Mouse (Mus musculus): Measurements from ENCODE around the gene Zranb1. TPM values are rescaled to one million over a fixed set of nuclear protein-coding genes. Genes with fewer than 3 reads are reported as not detected.

The Zranb1 gene
- polyA plus RNA-seq, 1 experiment from 2014 or later = 12.7 TPM

DNA sequence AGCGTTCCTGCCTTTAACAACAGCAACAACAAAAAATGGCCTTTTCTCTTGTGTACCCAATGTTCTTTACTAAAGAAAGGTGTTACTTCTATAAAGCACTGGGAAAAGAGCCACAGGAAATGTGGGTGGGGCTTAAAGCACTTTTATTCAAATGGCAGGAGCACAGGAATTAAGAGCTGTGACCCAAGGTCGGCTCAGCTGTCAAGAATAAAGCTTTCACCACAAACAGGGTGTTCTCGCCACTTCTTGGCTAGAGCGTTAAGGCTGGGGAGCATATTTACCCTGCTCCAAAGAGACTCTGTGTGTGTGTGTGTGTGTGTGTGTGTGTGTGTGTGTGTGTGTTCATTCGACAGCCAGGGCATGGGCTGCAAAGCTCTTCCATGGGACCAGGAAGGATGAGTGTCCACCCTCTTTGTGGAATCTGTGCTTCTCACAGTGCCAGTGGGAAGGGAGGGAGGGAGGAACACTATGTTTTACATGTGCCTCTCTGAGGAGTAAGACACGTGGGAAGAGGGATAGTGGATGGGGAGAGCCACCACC lies 88.6 kb downstream of the Zranb1 start:
- Histone ChIP-seq H3K36me3 (no peaks in the 10 kb centered on the region), H3K9ac (no peak overlapping the region), H3K4me2 (no peak overlapping the region), H3K27me3 (replicated peaks) (no peaks in the 10 kb centered on the region), H3K27ac (peak overlapping the region; percentile 31; the same call in 1 of the 2 replicates), H3K4me1 (peaks cover 44% of the 10 kb centered on the region), H3K9me3 (no peaks in the 10 kb centered on the region), H3K4me3 (replicated peaks) (no peak overlapping the region)
- 33% methylated on average over 6 of the region's 6 CpGs for WGBS
- ATAC-seq (ENCODE audit: insufficient read depth, low FRiP score, low read depth) = no peak

DNA sequence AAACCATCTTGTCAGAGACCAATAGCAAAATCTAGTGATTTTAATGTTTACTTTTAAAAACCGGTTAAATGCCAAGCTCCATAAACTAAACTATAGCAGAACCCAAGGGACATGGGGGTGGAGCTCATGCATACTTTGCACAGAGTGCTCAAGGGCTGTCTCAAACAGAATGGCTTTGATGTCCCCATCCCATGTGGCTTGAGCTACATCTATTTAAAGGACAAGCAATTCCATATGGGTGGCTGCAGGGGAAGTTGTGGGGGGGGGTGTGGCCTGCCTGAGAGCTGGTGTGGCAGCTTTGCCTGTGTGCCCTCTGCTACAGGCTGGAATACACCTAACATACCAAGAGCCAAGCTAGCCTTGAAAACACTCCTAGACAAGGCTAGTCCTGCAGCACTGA lies 93.8 kb downstream of the Zranb1 start:
- Histone ChIP-seq H3K9me3 (no peaks in the 10 kb centered on the region), H3K27ac (peak overlapping the region; percentile 48; the same call in 1 of the 2 replicates), H3K36me3 (no peaks in the 10 kb centered on the region), H3K4me3 (replicated peaks) (no peak overlapping the region), H3K4me2 (no peak overlapping the region), H3K27me3 (replicated peaks) (no peaks in the 10 kb centered on the region), H3K9ac (no peak overlapping the region), H3K4me1 (peaks cover 52% of the 10 kb centered on the region)
- no peak for ATAC-seq (ENCODE audit: insufficient read depth, low FRiP score, low read depth)
- 10% methylated on average over 1 of the region's 1 CpGs for WGBS

DNA sequence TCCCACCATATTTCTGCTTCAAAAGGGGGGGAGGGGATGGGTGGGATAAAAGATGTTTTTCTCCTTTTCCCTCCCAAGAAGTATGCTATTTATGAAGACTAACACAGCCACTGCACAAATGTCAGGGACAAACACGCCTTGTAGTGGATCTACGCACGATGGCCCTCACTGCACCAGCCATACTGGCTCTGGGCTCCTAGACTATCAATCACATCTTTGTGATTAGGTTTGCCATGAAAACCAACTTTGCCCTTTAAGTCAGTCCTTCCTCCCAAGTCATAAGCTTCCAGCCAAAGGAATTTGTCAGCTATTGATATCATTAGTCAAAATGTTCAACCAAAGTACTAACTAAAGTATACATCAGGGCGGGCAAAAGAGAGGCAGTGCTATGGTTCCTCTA lies 97.0 kb downstream of the Zranb1 start:
- Histone ChIP-seq H3K36me3 (no peaks in the 10 kb centered on the region), H3K4me3 (replicated peaks) (no peak overlapping the region), H3K9ac (no peak overlapping the region), H3K27ac (no peak overlapping the region), H3K4me1 (peaks cover 43% of the 10 kb centered on the region), H3K27me3 (replicated peaks) (no peaks in the 10 kb centered on the region), H3K9me3 (no peaks in the 10 kb centered on the region), H3K4me2 (no peak overlapping the region)
- 83% methylated on average over 4 of the region's 4 CpGs for WGBS
- no peak for ATAC-seq (ENCODE audit: insufficient read depth, low FRiP score, low read depth)

DNA sequence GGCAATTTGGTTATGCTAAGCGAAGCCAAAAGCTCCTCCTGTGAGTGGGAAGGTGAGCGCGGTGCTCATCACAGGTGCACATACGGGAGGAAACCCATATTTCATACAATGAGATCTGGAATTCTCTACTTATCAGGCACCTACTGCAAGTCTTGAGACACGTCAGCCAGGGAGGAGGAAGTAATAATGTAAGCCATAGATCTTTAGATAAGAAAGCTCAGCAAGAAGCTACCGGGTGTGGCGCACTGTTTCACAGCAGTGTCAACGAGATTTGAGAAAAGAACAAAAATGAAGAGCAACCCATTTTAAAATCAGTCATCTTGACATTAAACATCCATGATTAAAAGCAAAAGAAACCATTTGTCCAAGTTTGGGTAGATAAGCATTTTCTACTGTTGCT lies 98.1 kb downstream of the Zranb1 start:
- Histone ChIP-seq H3K4me2 (no peak overlapping the region), H3K36me3 (no peaks in the 10 kb centered on the region), H3K9ac (no peak overlapping the region), H3K9me3 (no peaks in the 10 kb centered on the region), H3K4me1 (peaks cover 53% of the 10 kb centered on the region), H3K27me3 (replicated peaks) (no peaks in the 10 kb centered on the region), H3K27ac (no peak overlapping the region), H3K4me3 (replicated peaks) (no peak overlapping the region)
- 77% methylated on average over 8 of the region's 8 CpGs for WGBS
- no peak for ATAC-seq (ENCODE audit: insufficient read depth, low FRiP score, low read depth)

DNA sequence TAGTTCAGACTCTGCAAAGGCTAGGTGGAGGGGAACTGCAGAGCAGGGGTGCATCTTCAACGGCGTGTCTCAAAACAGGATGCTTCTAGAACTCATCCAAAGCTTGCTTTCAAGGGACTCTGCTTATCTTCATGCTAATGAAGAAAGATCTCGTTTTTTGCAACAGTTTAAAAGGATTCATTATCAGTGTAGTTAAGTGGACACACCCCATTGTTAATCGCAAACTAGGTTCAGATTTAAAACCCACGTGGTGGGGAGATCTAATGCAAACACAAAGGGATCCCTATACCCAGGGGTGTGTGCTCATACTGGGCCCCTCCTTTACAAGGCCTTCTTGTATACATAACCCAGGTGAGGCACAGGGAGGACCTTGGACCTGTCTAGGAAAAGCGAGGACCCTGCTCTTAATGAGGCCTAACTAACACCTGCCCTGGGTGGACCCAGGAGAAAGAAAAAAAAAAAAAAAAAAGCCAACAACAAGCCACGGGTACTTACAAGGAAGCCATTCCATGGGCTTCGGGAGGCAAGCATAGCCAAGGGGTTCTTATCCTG lies 98.6 kb downstream of the Zranb1 start:
- Histone ChIP-seq H3K27ac (peak overlapping the region; percentile 61; the same call in 1 of the 2 replicates), H3K36me3 (no peaks in the 10 kb centered on the region), H3K9ac (no peak overlapping the region), H3K27me3 (replicated peaks) (no peaks in the 10 kb centered on the region), H3K4me1 (peaks cover 58% of the 10 kb centered on the region), H3K4me2 (peak overlapping the region; percentile 5; the same call in 1 of the 2 replicates), H3K4me3 (replicated peaks) (no peak overlapping the region), H3K9me3 (no peaks in the 10 kb centered on the region)
- 59% methylated on average over 8 of the region's 8 CpGs for WGBS
- ATAC-seq (ENCODE audit: insufficient read depth, low FRiP score, low read depth) = peak; percentile 85

DNA sequence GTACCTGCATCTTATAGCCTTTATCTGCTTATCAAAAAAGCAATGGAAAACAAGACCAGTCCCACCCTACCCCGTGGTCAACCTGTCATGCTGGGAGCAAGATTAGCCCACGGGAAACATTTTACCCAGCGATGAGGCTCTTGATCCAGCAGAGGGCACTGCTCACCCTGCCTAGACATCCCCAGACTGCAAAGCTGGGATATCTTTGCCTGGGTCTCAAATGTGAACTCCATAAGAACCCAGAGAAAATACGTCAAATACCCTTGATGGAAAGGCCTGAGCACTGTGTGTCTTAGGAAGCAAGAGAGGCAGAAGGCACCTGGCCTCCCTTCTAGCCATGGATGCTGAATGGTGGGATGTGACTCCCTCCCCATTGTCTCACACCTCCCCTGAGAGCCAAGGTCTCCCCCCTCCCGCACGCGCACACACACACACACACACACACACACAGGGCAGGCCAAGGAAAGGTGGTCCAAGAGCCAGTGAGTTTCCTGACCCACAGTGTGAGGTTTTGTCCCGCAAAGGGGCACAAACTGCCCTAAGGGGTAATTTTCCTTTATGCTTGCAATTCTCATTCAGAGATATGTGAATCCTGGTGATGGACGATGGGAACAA lies 101.8 kb downstream of the Zranb1 start:
- peak; percentile 20; the same call in 1 of the 2 replicates for ATAC-seq (ENCODE audit: insufficient read depth, low FRiP score, low read depth)
- Histone ChIP-seq H3K9ac (no peak overlapping the region), H3K36me3 (no peaks in the 10 kb centered on the region), H3K27ac (peak overlapping the region; percentile 48; the same call in 1 of the 2 replicates), H3K4me3 (replicated peaks) (no peak overlapping the region), H3K9me3 (no peaks in the 10 kb centered on the region), H3K4me1 (peaks cover 46% of the 10 kb centered on the region), H3K27me3 (replicated peaks) (no peaks in the 10 kb centered on the region), H3K4me2 (no peak overlapping the region)
- WGBS = 46% methylated on average over 9 of the region's 9 CpGs

DNA sequence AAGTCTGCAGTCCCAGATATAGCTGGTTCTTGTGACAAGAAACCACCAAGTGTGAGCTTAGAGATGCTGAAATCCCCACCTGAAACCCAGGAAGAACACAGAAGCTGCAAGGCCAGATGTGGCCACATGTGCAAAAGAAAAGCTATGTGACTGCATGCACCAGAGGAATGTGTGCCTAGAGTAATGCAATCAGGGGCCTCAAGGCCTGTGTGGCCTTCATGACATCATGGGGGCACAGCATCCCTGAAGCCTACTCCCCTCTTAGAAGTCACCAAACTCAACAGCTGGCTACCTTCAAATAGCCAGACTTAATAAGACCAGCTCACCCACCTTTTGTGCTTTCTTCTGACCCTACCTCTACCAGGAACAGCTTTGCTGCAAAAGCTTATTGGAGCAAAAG lies 105.0 kb downstream of the Zranb1 start:
- no peaks in the 10 kb centered on the region for H3K9me3 ChIP-seq
- H3K4me3 ChIP-seq (replicated peaks) = no peak overlapping the region
- H3K4me1 ChIP-seq = peaks cover 52% of the 10 kb centered on the region
- no peak for ATAC-seq (ENCODE audit: insufficient read depth, low FRiP score, low read depth)
- H3K27ac ChIP-seq = 0 out of 2 replicates have a peak overlapping the region, but pooled peaks have one; percentile 23
- no peaks in the 10 kb centered on the region for H3K36me3 ChIP-seq
- no peaks in the 10 kb centered on the region for H3K27me3 ChIP-seq (replicated peaks)
- no peak overlapping the region for H3K4me2 ChIP-seq
- no peak overlapping the region for H3K9ac ChIP-seq

Other genes starting within 250 kb of the Zranb1 start
- gene Fam53b, start 117.3 kb upstream of the Zranb1 start, polyA plus RNA-seq (2015; fragmentation: Nextera tagmentation; extraction: Ambion mirVana) = 15.5 and 17.3 TPM in 2 replicates
- gene Eef1akmt2, start 78.5 kb upstream of the Zranb1 start, polyA plus RNA-seq (2015; fragmentation: Nextera tagmentation; extraction: Ambion mirVana) = 62.3 and 63.3 TPM in 2 replicates
- gene Abraxas2, start 71.9 kb upstream of the Zranb1 start, polyA plus RNA-seq (2015; fragmentation: Nextera tagmentation; extraction: Ambion mirVana) = 34.5 and 34.6 TPM in 2 replicates
- 96.7 and 104 TPM in 2 replicates for gene Fgfr2, start 192.2 kb downstream of the Zranb1 start, polyA plus RNA-seq (2015; fragmentation: Nextera tagmentation; extraction: Ambion mirVana)
- 87.8 and 91.4 TPM in 2 replicates for gene Ctbp2, start 193.2 kb downstream of the Zranb1 start, polyA plus RNA-seq (2015; fragmentation: Nextera tagmentation; extraction: Ambion mirVana)

Measured in stomach, embryonic 15.5 days (tissue).